Mouse (Mus musculus) cortical plate, adult 2 months (tissue): Measurements from ENCODE around the gene Prkch. TPM values are rescaled to one million over a fixed set of nuclear protein-coding genes. Genes with fewer than 3 reads are reported as not detected.
"Not testable (repeated sequence)": the region's sequence is repeated elsewhere in the genome, so short reads cannot be mapped to it uniquely, and the experiment has no call there.

Source experiments
- H3K27ac ChIP-seq: fragments of 200-500 bp; 2 replicates; pipeline ENCODE4 v1.5.1; 2012; ENCODE audit warnings: low read length, control low read depth, inconsistent platforms; ENCODE audit not compliant: insufficient read depth
- H3K4me1 ChIP-seq: fragments of 200-500 bp; 2 replicates; pipeline ENCODE4 v1.6.1; 2011; ENCODE audit warnings: low read length; ENCODE audit not compliant: control insufficient read depth, insufficient read depth
- H3K4me3 ChIP-seq: fragments of 200-500 bp; 2 replicates; pipeline ENCODE4 v1.5.1; 2011; ENCODE audit warnings: mild to moderate bottlenecking, low read length, control low read depth; ENCODE audit not compliant: insufficient read depth
- CTCF ChIP-seq: fragments of 200-500 bp; IDR thresholded peaks from 2 replicates; pipeline ENCODE4 v1.5.1; 2011; ENCODE audit warnings: mild to moderate bottlenecking, control low read depth, low read length; ENCODE audit not compliant: insufficient read depth; ENCODE audit errors: extremely low read depth
- POLR2A ChIP-seq: fragments of 200-500 bp; IDR thresholded peaks from 2 replicates; pipeline ENCODE4 v1.6.1; 2011; ENCODE audit warnings: mild to moderate bottlenecking, low read length, control low read depth; ENCODE audit not compliant: insufficient read depth; ENCODE audit errors: extremely low read depth
- polyA plus RNA-seq: library from polyadenylated mRNA; depleted of rRNA; stranded (reverse); fragments of >200 nt; gene quantifications from 2 replicates; pipeline ENCODE4 v1.2.3, GENCODE M21; 2012

Prkch gene
- polyA plus RNA-seq, 1 experiment = 5.3 TPM

DNA sequence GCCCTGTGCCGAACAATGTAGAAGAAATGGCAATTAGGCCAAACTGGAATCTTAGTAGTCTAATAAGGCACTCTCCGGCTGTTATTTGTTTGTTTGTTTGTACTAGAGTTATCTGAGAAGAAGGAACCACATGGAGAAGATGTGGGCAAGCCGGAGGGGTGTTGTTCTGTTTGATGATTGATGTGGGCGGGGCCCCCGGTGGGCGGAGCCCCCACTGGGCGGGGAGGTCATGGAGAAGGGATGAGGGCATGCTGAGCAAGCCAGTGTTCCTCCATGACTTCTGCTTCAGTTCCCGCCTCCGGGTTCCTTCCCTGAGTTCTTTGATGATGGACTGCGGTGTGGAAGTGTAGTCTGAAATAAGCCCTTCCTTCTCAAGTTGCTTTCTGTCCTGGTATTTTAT lies 37.0 kb upstream of the Prkch start:
- H3K4me3 ChIP-seq = no peak overlapping the region
- H3K4me1 ChIP-seq = no peaks in the 10 kb centered on the region
- no peak for TF ChIP-seq POLR2A
- no peak for TF ChIP-seq CTCF
- no peak overlapping the region for H3K27ac ChIP-seq

- H3K4me3 ChIP-seq = no peak overlapping the region
- no peak overlapping the region for H3K27ac ChIP-seq
- TF ChIP-seq CTCF (no peak), POLR2A (no peak)
- no peaks in the 10 kb centered on the region for H3K4me1 ChIP-seq
Measured at GRCm38 (mm10) chr12:73548259-73548658, 36.3 kb upstream of the Prkch start.

DNA sequence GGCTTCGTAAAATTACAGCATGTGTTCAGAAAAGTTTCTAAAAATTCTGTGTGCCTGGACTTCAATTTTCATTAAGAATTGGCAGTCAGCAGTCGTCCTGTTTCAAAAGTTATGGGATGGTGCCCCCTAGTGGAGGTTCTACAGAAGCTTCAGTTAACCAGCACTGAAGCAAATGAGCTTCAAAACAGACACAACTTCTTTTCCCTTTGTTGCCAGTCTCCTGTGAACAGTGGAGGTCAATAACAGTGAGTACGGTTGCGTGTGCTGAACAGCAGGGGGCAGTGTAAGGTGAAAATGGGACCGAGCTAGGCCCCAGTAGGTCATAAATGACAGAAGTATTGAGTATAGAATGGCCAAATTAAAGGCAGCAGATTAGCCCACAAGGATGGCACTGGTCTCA lies 30.4 kb upstream of the Prkch start:
- Histone ChIP-seq H3K27ac (no peak overlapping the region), H3K4me3 (no peak overlapping the region), H3K4me1 (no peaks in the 10 kb centered on the region)
- peak; percentile 60; the same call in 1 of the 2 replicates for TF ChIP-seq CTCF
- no peak for TF ChIP-seq POLR2A

GRCm38 (mm10) chr12:73558525-73559195 lies 25.9 kb upstream of the Prkch start:
- no peaks in the 10 kb centered on the region for H3K4me1 ChIP-seq
- H3K27ac ChIP-seq = no peak overlapping the region; the same call in 1 of the 2 replicates
- TF ChIP-seq POLR2A = no peak
- TF ChIP-seq CTCF = no peak
- no peak overlapping the region for H3K4me3 ChIP-seq

- no peak overlapping the region for H3K27ac ChIP-seq
- TF ChIP-seq POLR2A (no peak), CTCF (no peak)
- H3K4me3 ChIP-seq = no peak overlapping the region
- H3K4me1 ChIP-seq = no peaks in the 10 kb centered on the region
Measured at GRCm38 (mm10) chr12:73560091-73560490, 24.5 kb upstream of the Prkch start.

GRCm38 (mm10) chr12:73563122-73563521 lies 21.5 kb upstream of the Prkch start:
- H3K27ac ChIP-seq, H3K4me1 ChIP-seq, H3K4me3 ChIP-seq: not testable (repeated sequence)

GRCm38 (mm10) chr12:73564176-73564575 lies 20.4 kb upstream of the Prkch start:
- no peak overlapping the region for H3K27ac ChIP-seq
- H3K4me1 ChIP-seq = no peaks in the 10 kb centered on the region
- TF ChIP-seq POLR2A = no peak
- no peak overlapping the region for H3K4me3 ChIP-seq

GRCm38 (mm10) chr12:73564795-73565619 lies 19.6 kb upstream of the Prkch start:
- H3K4me3 ChIP-seq = peak overlapping the region; percentile 45
- TF ChIP-seq POLR2A (no peak), CTCF (no peak)
- H3K27ac ChIP-seq = no peak overlapping the region
- no peaks in the 10 kb centered on the region for H3K4me1 ChIP-seq

- Histone ChIP-seq H3K4me3 (peak overlapping the region; percentile 45), H3K27ac (no peak overlapping the region), H3K4me1 (no peaks in the 10 kb centered on the region)
- no peak for TF ChIP-seq POLR2A
Measured at GRCm38 (mm10) chr12:73565620-73565969, 19.0 kb upstream of the Prkch start.

GRCm38 (mm10) chr12:73574632-73575031 lies 10.0 kb upstream of the Prkch start:
- no peaks in the 10 kb centered on the region for H3K4me1 ChIP-seq
- no peak overlapping the region for H3K4me3 ChIP-seq
- H3K27ac ChIP-seq = no peak overlapping the region
- TF ChIP-seq POLR2A (no peak), CTCF (no peak)

DNA sequence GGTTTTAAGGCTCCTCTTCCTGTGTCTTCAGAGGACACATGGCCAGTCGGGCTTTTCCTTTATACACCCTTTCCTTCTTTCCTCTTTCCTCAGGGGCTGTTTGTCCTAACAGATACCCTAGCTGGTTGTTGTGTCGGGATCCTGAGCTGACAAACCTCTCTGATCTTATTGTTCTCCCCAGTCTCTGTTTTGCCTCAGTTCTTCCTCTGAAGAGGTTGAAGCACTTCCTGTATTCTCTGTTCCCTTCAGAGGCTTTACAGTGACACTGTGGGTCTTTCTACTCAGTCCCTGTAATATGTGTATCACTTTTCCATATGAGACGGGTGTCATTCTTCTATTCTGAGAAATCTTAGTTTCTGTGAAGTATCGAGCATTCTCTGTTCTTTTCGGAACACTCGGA lies 6.5 kb upstream of the Prkch start:
- Histone ChIP-seq H3K27ac (no peak overlapping the region), H3K4me1 (no peaks in the 10 kb centered on the region), H3K4me3 (no peak overlapping the region)
- no peak for TF ChIP-seq POLR2A
- TF ChIP-seq CTCF = no peak
